Mouse (Mus musculus): ENCODE results near the gene Mast4. TPM values are rescaled to one million over a fixed set of nuclear protein-coding genes. Genes with fewer than 3 reads are reported as not detected.

Mast4 gene
- total and polyA plus RNA-seq, 3 experiments = 8.5 to 33.1 (median 23.6) TPM

- intact Hi-C loops (cut with DNase I) = loop anchor here (5.0 kb wide), 1 partner anchor 41 kb away; no protein-coding TSS in a partner anchor
- TF ChIP-seq EP300 (IDR thresholded peaks at IDR 0.05; ENCODE audit: insufficient read depth, low read depth, low read length) = no peak
- TF ChIP-seq POLR2A (IDR thresholded peaks at IDR 0.05; ENCODE audit: insufficient read depth, low read depth, low read length) = no peak
- TF ChIP-seq CTCF (IDR thresholded peaks at IDR 0.05) = no peak
- Histone ChIP-seq H3K36me3 (ENCODE audit: control insufficient read depth, insufficient read depth, low read length) (no peaks in the 10 kb centered on the region), H3K79me2 (replicated peaks; ENCODE audit: control insufficient read depth, insufficient read depth, low read length) (no peaks in the 10 kb centered on the region), H3K27ac (no peak overlapping the region), H3K27me3 (ENCODE audit: control insufficient read depth, insufficient read depth, low read length) (no peaks in the 10 kb centered on the region), H3K9ac (ENCODE audit: low read depth, low read length) (no peak overlapping the region), H3K4me3 (no peak overlapping the region), H3K4me1 (ENCODE audit: control insufficient read depth, insufficient read depth, low read length) (no peaks in the 10 kb centered on the region; the same call in 1 of the 2 replicates)
- no peak for DNase-seq
- WGBS = 76% methylated on average over 16 of the region's 16 CpGs
Measured at GRCm38 (mm10) chr13:103328299-103328698, 6.0 kb downstream of the Mast4 start.

GRCm38 (mm10) chr13:103327843-103328242 is 6.5 kb downstream of the Mast4 start:
- 79% methylated on average over 9 of the region's 9 CpGs for WGBS
- H3K9ac ChIP-seq (ENCODE audit: low read depth, low read length) = no peak overlapping the region
- intact Hi-C loops (cut with DNase I) = loop anchor here (5.0 kb wide), 1 partner anchor 41 kb away; no protein-coding TSS in a partner anchor
- no peaks in the 10 kb centered on the region for H3K27me3 ChIP-seq (ENCODE audit: control insufficient read depth, insufficient read depth, low read length)
- no peak overlapping the region for H3K27ac ChIP-seq
- no peak overlapping the region for H3K4me3 ChIP-seq
- DNase-seq = no peak
- no peaks in the 10 kb centered on the region; the same call in 1 of the 2 replicates for H3K4me1 ChIP-seq (ENCODE audit: control insufficient read depth, insufficient read depth, low read length)
- no peaks in the 10 kb centered on the region for H3K79me2 ChIP-seq (replicated peaks; ENCODE audit: control insufficient read depth, insufficient read depth, low read length)
- TF ChIP-seq EP300 (IDR thresholded peaks at IDR 0.05; ENCODE audit: insufficient read depth, low read depth, low read length) (no peak), CTCF (IDR thresholded peaks at IDR 0.05) (no peak), POLR2A (IDR thresholded peaks at IDR 0.05; ENCODE audit: insufficient read depth, low read depth, low read length) (no peak)
- H3K36me3 ChIP-seq (ENCODE audit: control insufficient read depth, insufficient read depth, low read length) = no peaks in the 10 kb centered on the region

GRCm38 (mm10) chr13:103326186-103326585 is 8.1 kb downstream of the Mast4 start:
- Histone ChIP-seq H3K27me3 (ENCODE audit: control insufficient read depth, insufficient read depth, low read length) (no peaks in the 10 kb centered on the region), H3K36me3 (ENCODE audit: control insufficient read depth, insufficient read depth, low read length) (no peaks in the 10 kb centered on the region), H3K4me1 (ENCODE audit: control insufficient read depth, insufficient read depth, low read length) (no peaks in the 10 kb centered on the region; the same call in 1 of the 2 replicates), H3K79me2 (replicated peaks; ENCODE audit: control insufficient read depth, insufficient read depth, low read length) (no peaks in the 10 kb centered on the region), H3K27ac (no peak overlapping the region), H3K4me3 (no peak overlapping the region), H3K9ac (ENCODE audit: low read depth, low read length) (no peak overlapping the region)
- DNase-seq = no peak
- TF ChIP-seq CTCF (IDR thresholded peaks at IDR 0.05) (no peak), POLR2A (IDR thresholded peaks at IDR 0.05; ENCODE audit: insufficient read depth, low read depth, low read length) (no peak), EP300 (IDR thresholded peaks at IDR 0.05; ENCODE audit: insufficient read depth, low read depth, low read length) (no peak)
- WGBS = 80% methylated on average over 13 of the region's 13 CpGs
- intact Hi-C loops (cut with DNase I) = loop anchor here (5.0 kb wide), 1 partner anchor 39 kb away; no protein-coding TSS in a partner anchor

- Histone ChIP-seq H3K79me2 (replicated peaks; ENCODE audit: control insufficient read depth, insufficient read depth, low read length) (no peaks in the 10 kb centered on the region), H3K4me3 (no peak overlapping the region), H3K4me1 (ENCODE audit: control insufficient read depth, insufficient read depth, low read length) (peaks cover 3% of the 10 kb centered on the region), H3K27me3 (ENCODE audit: control insufficient read depth, insufficient read depth, low read length) (no peaks in the 10 kb centered on the region), H3K36me3 (ENCODE audit: control insufficient read depth, insufficient read depth, low read length) (no peaks in the 10 kb centered on the region), H3K27ac (no peak overlapping the region), H3K9ac (ENCODE audit: low read depth, low read length) (no peak overlapping the region)
- no peak for DNase-seq
- intact Hi-C loops (cut with DNase I) = no loop called here
- 87% methylated on average over 9 of the region's 9 CpGs for WGBS
- TF ChIP-seq CTCF (IDR thresholded peaks at IDR 0.05) (no peak), POLR2A (IDR thresholded peaks at IDR 0.05; ENCODE audit: insufficient read depth, low read depth, low read length) (no peak), EP300 (IDR thresholded peaks at IDR 0.05; ENCODE audit: insufficient read depth, low read depth, low read length) (no peak)
Measured at GRCm38 (mm10) chr13:103319881-103320280, 14.4 kb downstream of the Mast4 start.

DNA sequence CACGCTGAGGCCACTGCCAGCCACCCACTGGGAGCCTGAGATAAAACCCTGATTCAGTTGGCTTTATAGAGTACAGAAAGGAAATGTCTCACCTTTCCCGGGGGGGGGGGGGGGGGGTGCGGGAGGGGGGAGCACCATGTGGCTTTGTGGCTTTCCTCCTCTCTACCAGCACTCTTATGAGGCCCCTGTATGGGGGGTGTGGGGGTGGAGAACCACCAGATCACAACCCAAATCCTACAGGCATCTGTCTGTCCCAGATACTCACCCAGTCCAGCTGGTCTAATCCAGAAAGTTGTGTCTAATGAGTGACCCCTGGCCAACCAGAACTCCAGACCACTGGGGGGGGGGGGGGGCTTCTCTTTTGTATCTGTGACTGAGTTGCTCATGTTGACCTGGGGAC is 15.0 kb downstream of the Mast4 start:
- no peak for DNase-seq
- WGBS = 10% methylated on average over 3 of the region's 3 CpGs
- H3K36me3 ChIP-seq (ENCODE audit: control insufficient read depth, insufficient read depth, low read length) = no peaks in the 10 kb centered on the region

DNA sequence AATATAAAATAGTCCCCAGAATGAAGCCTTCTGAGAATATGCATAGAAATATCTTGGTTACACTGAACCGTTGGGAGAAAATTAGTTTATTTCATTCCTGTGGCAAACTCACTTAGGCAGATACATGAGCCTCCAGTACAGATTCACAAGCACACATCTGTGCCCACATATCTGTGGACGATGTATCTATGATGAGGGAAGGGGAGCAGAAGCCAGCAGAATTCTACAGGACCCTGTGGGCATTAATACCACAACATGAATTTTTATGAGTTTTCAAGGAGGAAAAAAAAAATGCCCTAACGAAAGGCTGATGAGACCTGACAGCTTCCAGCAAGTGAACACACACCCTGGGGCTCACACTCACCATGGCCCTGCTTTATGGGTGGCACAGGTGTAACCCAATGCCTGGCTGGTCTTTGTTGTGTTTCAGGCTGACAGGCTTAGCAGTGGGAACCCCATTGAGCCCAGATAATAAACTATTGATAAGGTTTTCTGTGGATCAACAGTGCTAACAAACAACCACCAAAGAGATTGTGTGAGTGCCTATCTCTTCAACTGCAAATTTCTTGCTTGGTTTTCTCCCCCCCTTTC is 17.4 kb downstream of the Mast4 start:
- no peaks in the 10 kb centered on the region for H3K27me3 ChIP-seq (ENCODE audit: control insufficient read depth, insufficient read depth, low read length)
- H3K36me3 ChIP-seq (ENCODE audit: control insufficient read depth, insufficient read depth, low read length) = no peaks in the 10 kb centered on the region
- no peak overlapping the region for H3K4me3 ChIP-seq
- no peak overlapping the region for H3K27ac ChIP-seq
- no peak for DNase-seq
- H3K4me1 ChIP-seq (ENCODE audit: control insufficient read depth, insufficient read depth, low read length) = peaks cover 3% of the 10 kb centered on the region
- H3K79me2 ChIP-seq (replicated peaks; ENCODE audit: control insufficient read depth, insufficient read depth, low read length) = no peaks in the 10 kb centered on the region
- TF ChIP-seq EP300 (IDR thresholded peaks at IDR 0.05; ENCODE audit: insufficient read depth, low read depth, low read length) (no peak), POLR2A (IDR thresholded peaks at IDR 0.05; ENCODE audit: insufficient read depth, low read depth, low read length) (no peak), CTCF (IDR thresholded peaks at IDR 0.05) (no peak)
- 74% methylated on average over 3 of the region's 3 CpGs for WGBS
- H3K9ac ChIP-seq (ENCODE audit: low read depth, low read length) = no peak overlapping the region
- intact Hi-C loops (cut with DNase I) = no loop called here

More for the DNA sequence above, 15.0 kb downstream of the Mast4 start:
- Histone ChIP-seq H3K27me3 (ENCODE audit: control insufficient read depth, insufficient read depth, low read length) (no peaks in the 10 kb centered on the region), H3K79me2 (replicated peaks; ENCODE audit: control insufficient read depth, insufficient read depth, low read length) (no peaks in the 10 kb centered on the region), H3K4me1 (ENCODE audit: control insufficient read depth, insufficient read depth, low read length) (peaks cover 3% of the 10 kb centered on the region), H3K27ac (no peak overlapping the region), H3K4me3 (no peak overlapping the region), H3K9ac (ENCODE audit: low read depth, low read length) (no peak overlapping the region)
- no peak for TF ChIP-seq EP300 (IDR thresholded peaks at IDR 0.05; ENCODE audit: insufficient read depth, low read depth, low read length)
- no peak for TF ChIP-seq POLR2A (IDR thresholded peaks at IDR 0.05; ENCODE audit: insufficient read depth, low read depth, low read length)
- TF ChIP-seq CTCF (IDR thresholded peaks at IDR 0.05) = no peak
- intact Hi-C loops (cut with DNase I) = no loop called here

Data from heart, adult 2 months (tissue).